17 mouse cellular contexts compared by ENCODE assay signal in the genomic region with DNA sequence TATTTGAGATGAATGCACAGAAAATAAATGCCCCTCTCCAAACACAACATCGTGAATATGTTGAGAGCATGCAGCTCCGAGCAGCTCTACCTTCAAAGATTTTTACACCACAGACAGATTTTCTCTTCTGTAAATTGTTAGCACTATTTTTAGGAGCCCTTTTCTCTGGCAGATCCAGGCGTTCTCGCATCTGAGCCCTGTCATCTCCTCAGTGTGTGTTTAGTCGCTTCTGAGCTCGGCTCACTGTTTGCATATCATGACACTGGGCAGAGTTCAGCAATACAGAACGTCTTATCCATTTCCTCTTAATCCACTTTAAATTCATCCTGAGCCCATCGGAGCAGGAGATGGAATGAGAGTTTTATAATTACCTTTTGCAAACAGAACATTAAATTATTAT.
DNase-seq lines count a peak whose midpoint lies in the region; ATAC-seq and TF ChIP-seq lines count a peak whose summit lies in the region.
"Had no signal": no experiment of that assay in that cellular context is flagged by ENCODE, and none has a peak within 500 bp of the region (broad histone marks: within the 10 kb centered on the region; RNA-seq: fewer than 3 reads in every experiment).

No protein-coding gene starts in this region.

- WGBS in cerebellum, adult 2 months = 53% methylated on average over 8 of the region's 8 CpGs
- WGBS in heart, embryonic 13.5 days = 30% methylated on average over 8 of the region's 8 CpGs
- WGBS in midbrain, embryonic 11.5 days = 74% methylated on average over 8 of the region's 8 CpGs
- 83% methylated on average over 8 of the region's 8 CpGs for WGBS in midbrain, embryonic 10.5 days

- no peaks in the 10 kb centered on the region for H3K36me3 ChIP-seq in heart, embryonic 13.5 days
- H3K36me3 ChIP-seq in midbrain, embryonic 11.5 days (ENCODE audit: control insufficient read depth, insufficient read depth, low read length) = no peaks in the 10 kb centered on the region
- no peaks in the 10 kb centered on the region for H3K36me3 ChIP-seq in midbrain, embryonic 10.5 days
- H3K36me3 ChIP-seq: embryonic facial prominence, embryonic 13.5 days; heart, embryonic 15.5 days; hindbrain, embryonic 10.5 days had no signal

- 0 out of 2 replicates have a peak overlapping the region, but pooled peaks have one; percentile 33 for H3K27ac ChIP-seq in cerebellum, adult 2 months (ENCODE audit: insufficient read depth, low read length)
- H3K27ac ChIP-seq in heart, embryonic 13.5 days (replicated peaks) = no peak overlapping the region
- no peak overlapping the region for H3K27ac ChIP-seq in midbrain, embryonic 11.5 days (ENCODE audit: low read depth, low read length)
- no peak overlapping the region for H3K27ac ChIP-seq in midbrain, embryonic 10.5 days (replicated peaks)
- H3K27ac ChIP-seq: embryonic facial prominence, embryonic 13.5 days; heart, embryonic 15.5 days; hindbrain, embryonic 10.5 days; kidney, postnatal 0 days had no signal

- no peak for TF ChIP-seq POLR2A in cerebellum, adult 2 months (IDR thresholded peaks at IDR 0.05; ENCODE audit: borderline replicate concordance, insufficient read depth, low read length)

- ATAC-seq in heart, embryonic 13.5 days (ENCODE audit: extremely low read depth, insufficient number of reproducible peaks, low FRiP score, low TSS enrichment) = no peak
- peak; percentile 55; the same call in 1 of the 2 replicates for ATAC-seq in midbrain, embryonic 11.5 days (ENCODE audit: low FRiP score)
- ATAC-seq: activated CD4-positive, CD25-positive, alpha-beta regulatory T cell, adult 4 months; liver, postnatal 0 days had no signal

- H3K4me1 ChIP-seq in cerebellum, adult 2 months (ENCODE audit: control insufficient read depth, insufficient read depth, low read length) = peaks cover 3% of the 10 kb centered on the region; the same call in 1 of the 2 replicates
- H3K4me1 ChIP-seq in heart, embryonic 13.5 days = peaks cover 9% of the 10 kb centered on the region
- no peaks in the 10 kb centered on the region for H3K4me1 ChIP-seq in midbrain, embryonic 11.5 days (ENCODE audit: control insufficient read depth, insufficient read depth, low read length)
- no peaks in the 10 kb centered on the region for H3K4me1 ChIP-seq in midbrain, embryonic 10.5 days
- H3K4me1 ChIP-seq: embryonic facial prominence, embryonic 13.5 days; heart, embryonic 15.5 days; hindbrain, embryonic 10.5 days had no signal

- H3K9me3 ChIP-seq in heart, embryonic 13.5 days = no peaks in the 10 kb centered on the region
- H3K9me3 ChIP-seq in midbrain, embryonic 11.5 days (ENCODE audit: control insufficient read depth, low read length) = no peaks in the 10 kb centered on the region
- no peaks in the 10 kb centered on the region for H3K9me3 ChIP-seq in midbrain, embryonic 10.5 days (replicated peaks)
- H3K9me3 ChIP-seq: embryonic facial prominence, embryonic 13.5 days; heart, embryonic 15.5 days; hindbrain, embryonic 10.5 days had no signal

- no peak overlapping the region for H3K9ac ChIP-seq in heart, embryonic 13.5 days
- H3K9ac ChIP-seq in midbrain, embryonic 11.5 days (ENCODE audit: low read length) = no peak overlapping the region
- H3K9ac ChIP-seq: embryonic facial prominence, embryonic 13.5 days; heart, embryonic 15.5 days; liver, postnatal 0 days had no signal

- H3K27me3 ChIP-seq in cerebellum, adult 2 months (ENCODE audit: control insufficient read depth, insufficient read depth, low read length) = no peaks in the 10 kb centered on the region
- H3K27me3 ChIP-seq in heart, embryonic 13.5 days (replicated peaks) = no peaks in the 10 kb centered on the region
- no peaks in the 10 kb centered on the region for H3K27me3 ChIP-seq in midbrain, embryonic 11.5 days (ENCODE audit: control insufficient read depth, insufficient read depth, low read length)
- H3K27me3 ChIP-seq in midbrain, embryonic 10.5 days (ENCODE audit: low read depth, poor library complexity, severe bottlenecking) = no peaks in the 10 kb centered on the region
- H3K27me3 ChIP-seq: embryonic facial prominence, embryonic 13.5 days; heart, embryonic 15.5 days had no signal

- intact Hi-C loops in left cerebral cortex, postnatal 25 days (cut with DNase I) = no loop called here

- no peak for TF ChIP-seq CTCF in cerebellum, adult 2 months (IDR thresholded peaks at IDR 0.05; ENCODE audit: borderline replicate concordance, insufficient read depth, low read depth, low read length)

- DNase-seq in cerebellum, adult 2 months = peak; percentile 30 to 40
- no peak for DNase-seq in cerebellum, postnatal 10 days
- DNase-seq in heart, adult 8-10 months (ENCODE audit: low spot score) = no peak
- DNase-seq in midbrain, embryonic 11.5 days (ENCODE audit: low spot score, missing footprints) = no peak
- no peak for DNase-seq in midbrain, embryonic 10.5 days (ENCODE audit: low spot score)
- peak; percentile 52 to 55 for DNase-seq in left cerebral cortex, postnatal 25 days (ENCODE audit: low spot score in 2 of 2)
- no peak for DNase-seq in B cell, adult 2 months
- DNase-seq: adrenal gland, postnatal 25 days; gastrocnemius, postnatal 25 days; liver, postnatal 0 days; thymus, adult 2 months had no signal

- H3K4me2 ChIP-seq in heart, embryonic 13.5 days = peak overlapping the region; percentile 36
- no peak overlapping the region for H3K4me2 ChIP-seq in midbrain, embryonic 11.5 days
- H3K4me2 ChIP-seq: embryonic facial prominence, embryonic 13.5 days; heart, embryonic 15.5 days had no signal

- H3K4me3 ChIP-seq in cerebellum, adult 2 months (replicated peaks; ENCODE audit: insufficient read depth, low read depth, low read length) = no peak overlapping the region
- no peak overlapping the region for H3K4me3 ChIP-seq in heart, embryonic 13.5 days
- H3K4me3 ChIP-seq in midbrain, embryonic 11.5 days (ENCODE audit: low read depth, low read length) = no peak overlapping the region
- no peak overlapping the region for H3K4me3 ChIP-seq in midbrain, embryonic 10.5 days
- H3K4me3 ChIP-seq: embryonic facial prominence, embryonic 13.5 days; heart, embryonic 15.5 days; hindbrain, embryonic 10.5 days had no signal

Comparison
In these comparisons a context has a peak if more than half of its experiments do, and no peak if none do; other contexts are left out.
1. DNase-seq: peak in cerebellum, adult 2 months (2 of 2) and left cerebral cortex, postnatal 25 days (2 of 2); none in cerebellum, postnatal 10 days (0 of 2), heart, adult 8-10 months (single experiment), midbrain, embryonic 11.5 days (single experiment), midbrain, embryonic 10.5 days (single experiment) and B cell, adult 2 months (0 of 2).